In the genomic region with DNA sequence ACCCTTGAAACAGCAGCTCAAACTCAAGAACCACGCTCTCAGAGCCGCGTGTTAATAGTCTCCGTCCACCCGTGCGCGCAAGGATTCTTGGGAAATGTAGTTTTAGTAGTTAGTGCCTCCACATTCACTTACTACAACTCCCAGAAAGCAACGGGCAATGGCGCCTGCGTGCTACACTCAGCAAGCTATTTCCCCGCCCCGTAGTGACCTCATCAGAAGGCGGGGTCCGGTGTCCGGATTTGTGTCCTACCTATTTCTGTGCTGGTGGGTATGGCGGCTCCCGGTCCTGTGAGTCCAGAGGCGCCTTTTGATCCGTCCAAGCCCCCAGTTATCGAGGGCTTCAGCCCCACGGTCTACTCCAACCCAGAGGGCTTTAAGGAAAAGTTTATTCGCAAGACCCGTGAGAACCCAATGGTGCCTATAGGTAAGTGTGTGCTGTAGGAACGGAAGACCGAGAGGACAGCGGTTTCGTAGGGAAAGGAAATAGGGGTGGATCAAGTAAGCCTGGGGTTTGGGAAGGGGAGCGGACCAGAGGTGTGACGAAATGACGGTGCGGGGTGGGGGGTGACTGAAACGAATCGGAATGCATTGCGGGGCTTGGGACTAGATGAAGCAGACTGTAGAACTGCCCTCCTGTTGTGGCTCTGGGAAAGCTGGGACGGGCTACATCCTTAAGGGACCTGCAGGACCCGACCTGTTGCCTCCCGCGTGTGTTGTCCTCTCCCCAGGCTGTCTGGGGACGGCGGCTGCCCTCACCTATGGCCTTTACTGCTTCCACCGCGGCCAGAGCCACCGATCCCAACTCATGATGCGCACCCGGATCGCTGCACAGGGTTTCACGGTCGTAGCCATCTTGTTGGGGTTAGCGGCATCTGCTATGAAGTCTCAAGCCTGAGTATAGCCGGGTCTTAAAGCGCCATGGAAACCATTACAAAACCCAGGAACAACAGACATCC, we compare ENCODE assay signal across 8 mouse cellular contexts. TPM values are rescaled to one million over a fixed set of nuclear protein-coding genes. Genes with fewer than 3 reads are reported as not detected.
DNase-seq lines count a peak whose midpoint lies in the region; ATAC-seq and TF ChIP-seq lines count a peak whose summit lies in the region.

A gene (minus strand): TSS at position 95 of the 956 bp plus-strand sequence.
A gene (plus strand): TSS at position 212 of the 956 bp plus-strand sequence.

- under 1% methylated on average over 51 of the region's 51 CpGs for WGBS in forebrain, embryonic 13.5 days
- WGBS in large intestine, adult 2 months: under 1% methylated on average over 51 of the region's 51 CpGs
- under 1% methylated on average over 51 of the region's 51 CpGs for WGBS in liver, postnatal 0 days (ENCODE audit: insufficient replicate concordance)
- under 1% methylated on average over 50 of the region's 51 CpGs for WGBS in neural tube, embryonic 14.5 days

- peak within 1 kb of the TSS; percentile 78 for H3K9ac ChIP-seq in ES-Bruce4 (ENCODE audit: low read depth, poor library complexity, severe bottlenecking)
- peak within 1 kb of the TSS; percentile 89 for H3K9ac ChIP-seq in forebrain, embryonic 13.5 days
- peak within 1 kb of the TSS; percentile 84 for H3K9ac ChIP-seq in liver, postnatal 0 days (replicated peaks)
- peak within 1 kb of the TSS; percentile 72 for H3K9ac ChIP-seq in neural tube, embryonic 14.5 days (replicated peaks; ENCODE audit: low read depth, low read length)

- H3K27ac ChIP-seq in ES-Bruce4 (ENCODE audit: insufficient read depth, low read length): peak within 1 kb of the TSS; percentile 7; the same call in 1 of the 2 replicates
- H3K27ac ChIP-seq in forebrain, embryonic 13.5 days: peak within 1 kb of the TSS; percentile 80
- H3K27ac ChIP-seq in liver, postnatal 0 days (ENCODE audit: low read depth): peak within 1 kb of the TSS; percentile 89
- peak within 1 kb of the TSS; percentile 89 for H3K27ac ChIP-seq in neural tube, embryonic 14.5 days (ENCODE audit: low read depth, low read length)

- TF ChIP-seq EP300 in ES-Bruce4 (IDR thresholded peaks at IDR 0.05; ENCODE audit: insufficient read depth, low read depth, low read length): 0 out of 2 replicates have a peak, but pooled peaks have one; percentile 6
- TF ChIP-seq EP300 in liver, postnatal 0 days (IDR thresholded peaks at IDR 0.05; ENCODE audit: low read depth): no peak

- peaks cover 24% of the 10 kb centered on the region for H3K36me3 ChIP-seq in ES-Bruce4 (ENCODE audit: control insufficient read depth, insufficient read depth, low read length, poor library complexity, severe bottlenecking)
- peaks cover 35% of the 10 kb centered on the region for H3K36me3 ChIP-seq in forebrain, embryonic 13.5 days (ENCODE audit: poor library complexity, severe bottlenecking)
- H3K36me3 ChIP-seq in liver, postnatal 0 days (replicated peaks; ENCODE audit: insufficient read depth, low read length): peaks cover 12% of the 10 kb centered on the region
- peaks cover 5% of the 10 kb centered on the region; the same call in 1 of the 2 replicates for H3K36me3 ChIP-seq in neural tube, embryonic 14.5 days (ENCODE audit: control insufficient read depth, insufficient read depth, low read length)

- peak; percentile 75 for TF ChIP-seq POLR2A in ES-Bruce4 (IDR thresholded peaks at IDR 0.05; ENCODE audit: insufficient read depth, low read length)

- H3K9me3 ChIP-seq in ES-Bruce4 (replicated peaks; ENCODE audit: control insufficient read depth, insufficient read depth, low read length, poor library complexity, severe bottlenecking): no peaks in the 10 kb centered on the region
- H3K9me3 ChIP-seq in forebrain, embryonic 13.5 days (replicated peaks): no peaks in the 10 kb centered on the region
- H3K9me3 ChIP-seq in liver, postnatal 0 days (ENCODE audit: low read length): no peaks in the 10 kb centered on the region
- no peaks in the 10 kb centered on the region for H3K9me3 ChIP-seq in neural tube, embryonic 14.5 days (ENCODE audit: control insufficient read depth, low read length)

- no peak for TF ChIP-seq CTCF in ES-Bruce4 (IDR thresholded peaks at IDR 0.05; ENCODE audit: low read depth, low read length)
- no peak for TF ChIP-seq CTCF in liver, postnatal 0 days (IDR thresholded peaks at IDR 0.05; ENCODE audit: low read depth)

- H3K27me3 ChIP-seq in ES-Bruce4 (ENCODE audit: control insufficient read depth, insufficient read depth, low read length, poor library complexity, severe bottlenecking): no peaks in the 10 kb centered on the region
- no peaks in the 10 kb centered on the region for H3K27me3 ChIP-seq in forebrain, embryonic 13.5 days
- no peaks in the 10 kb centered on the region for H3K27me3 ChIP-seq in liver, postnatal 0 days (ENCODE audit: insufficient read depth, low read length)
- no peaks in the 10 kb centered on the region for H3K27me3 ChIP-seq in neural tube, embryonic 14.5 days (ENCODE audit: control insufficient read depth, insufficient read depth, low read length)

- no peaks in the 10 kb centered on the region for H3K4me1 ChIP-seq in ES-Bruce4 (ENCODE audit: control insufficient read depth, insufficient read depth, low read length)
- peaks cover 30% of the 10 kb centered on the region for H3K4me1 ChIP-seq in forebrain, embryonic 13.5 days
- peaks cover 7% of the 10 kb centered on the region for H3K4me1 ChIP-seq in liver, postnatal 0 days (ENCODE audit: insufficient read depth)
- H3K4me1 ChIP-seq in neural tube, embryonic 14.5 days (ENCODE audit: control insufficient read depth, insufficient read depth, low read length): peaks cover 14% of the 10 kb centered on the region; the same call in 1 of the 2 replicates

- H3K4me3 ChIP-seq in ES-Bruce4 (ENCODE audit: low read depth, low read length): peak within 1 kb of the TSS; percentile 98
- peak within 1 kb of the TSS; percentile 79 for H3K4me3 ChIP-seq in forebrain, embryonic 13.5 days
- peak within 1 kb of the TSS; percentile 85 for H3K4me3 ChIP-seq in liver, postnatal 0 days (ENCODE audit: low read depth, low read length)
- H3K4me3 ChIP-seq in neural tube, embryonic 14.5 days (ENCODE audit: low read depth, low read length): peak within 1 kb of the TSS; percentile 70

- peak; percentile 98 to 99 for DNase-seq in heart, postnatal 10 days
- DNase-seq in large intestine, adult 2 months (ENCODE audit: low read depth, low spot score): peak; percentile 99
- DNase-seq in liver, postnatal 0 days: peak; percentile 99
- peak; percentile 96 for DNase-seq in testis, postnatal 10 days (ENCODE audit: low spot score)

- peak; percentile 92 for ATAC-seq in cerebellum, adult (ENCODE audit: insufficient number of reproducible peaks, low FRiP score, low TSS enrichment)
- ATAC-seq in forebrain, embryonic 13.5 days: peak; percentile 97
- ATAC-seq in liver, postnatal 0 days: peak; percentile 97
- ATAC-seq in neural tube, embryonic 14.5 days (ENCODE audit: low read depth): peak; percentile 97

- peak within 1 kb of the TSS; percentile 83 for H3K4me2 ChIP-seq in forebrain, embryonic 13.5 days
- H3K4me2 ChIP-seq in liver, postnatal 0 days (ENCODE audit: low read depth, low read length): peak within 1 kb of the TSS; percentile 97
- H3K4me2 ChIP-seq in neural tube, embryonic 14.5 days (ENCODE audit: low read depth, low read length): peak within 1 kb of the TSS; percentile 72

- intact Hi-C loops in heart, postnatal 10 days (cut with DNase I): no loop called here

RNA-seq across cellular contexts. Expression of the first gene that starts in this region (rescaled TPM):
- 61.8 and 65.5 TPM in 2 replicates for polyA plus RNA-seq in ES-Bruce4 (2011; ENCODE audit: insufficient read depth, insufficient read length, low read depth, missing spikeins)
- polyA plus RNA-seq in forebrain, embryonic 13.5 days (2015; fragmentation: Nextera tagmentation; extraction: Ambion mirVana): 59.6 and 66.2 TPM in 2 replicates
- 10 to 100 TPM; 17.0 to 20.0 TPM for total RNA-seq in heart, postnatal 10 days (2021)
- polyA plus RNA-seq in large intestine, adult 2 months (2012; rRNA removed): 10.2 and 12.2 TPM in 2 replicates
- 41.1 and 42.3 TPM in 2 replicates for polyA plus RNA-seq in liver, postnatal 0 days (2015; fragmentation: Nextera tagmentation; extraction: Ambion mirVana)
- polyA plus RNA-seq in neural tube, embryonic 14.5 days (2014; fragmentation: Nextera tagmentation; extraction: Ambion mirVana): 44.1 and 45.0 TPM in 2 replicates

RNA-seq across cellular contexts. Expression of the second gene that starts in this region (rescaled TPM):
- polyA plus RNA-seq in ES-Bruce4 (2011; ENCODE audit: insufficient read depth, insufficient read length, low read depth, missing spikeins): 104 and 116 TPM in 2 replicates
- 204 and 209 TPM in 2 replicates for polyA plus RNA-seq in forebrain, embryonic 13.5 days (2015; fragmentation: Nextera tagmentation; extraction: Ambion mirVana)
- total RNA-seq in heart, postnatal 10 days (2021): 100 to 1,000 TPM; 236 to 244 TPM
- 262 and 291 TPM in 2 replicates for polyA plus RNA-seq in large intestine, adult 2 months (2012; rRNA removed)
- 169 and 176 TPM in 2 replicates for polyA plus RNA-seq in liver, postnatal 0 days (2015; fragmentation: Nextera tagmentation; extraction: Ambion mirVana)
- 246 and 295 TPM in 2 replicates for polyA plus RNA-seq in neural tube, embryonic 14.5 days (2014; fragmentation: Nextera tagmentation; extraction: Ambion mirVana)

Comparison
In these comparisons a context has a peak if more than half of its experiments do, and no peak if none do; other contexts are left out.
1. Peak in every context shown above with its lines: DNase-seq, ATAC-seq, H3K4me3 ChIP-seq and H3K27ac ChIP-seq.
2. H3K27ac ChIP-seq: peak in every context shown above with its lines; median percentile 89 in liver, postnatal 0 days; 89 in neural tube, embryonic 14.5 days; 80 in forebrain, embryonic 13.5 days; 7 in ES-Bruce4.